Mouse (Mus musculus) retina, embryonic 14.5 days (tissue): ENCODE measurements around the gene Bbx.
A peak's percentile ranks its signal among the peaks of the same experiment; 100 is the strongest.

Experiments used
- DNase-seq: peaks from one replicate; pipeline ENCODE4 v3.0.0-alpha.2; 2015; ENCODE audit warnings: low spot score

Gene Bbx

DNA sequence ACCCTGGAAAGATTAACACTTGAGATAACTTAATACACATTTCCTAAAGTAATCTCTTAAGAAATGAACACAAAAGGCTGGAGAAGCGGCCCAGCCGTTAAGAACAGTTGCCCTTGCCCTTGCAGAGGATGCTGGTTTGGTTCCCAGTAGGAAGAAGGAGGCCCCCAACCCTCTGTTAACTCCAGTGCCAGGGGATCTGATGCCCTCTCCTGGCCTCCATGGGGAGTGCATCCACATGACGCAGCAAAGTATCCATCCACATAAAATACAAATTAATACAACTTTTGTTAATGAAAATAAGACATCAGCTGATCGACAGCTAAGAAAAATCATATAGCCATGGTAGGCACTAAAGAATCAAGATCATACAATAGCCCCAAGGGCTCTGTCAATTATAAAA is 33.6 kb downstream of the Bbx start:
- DNase-seq = peak; percentile 13

DNA sequence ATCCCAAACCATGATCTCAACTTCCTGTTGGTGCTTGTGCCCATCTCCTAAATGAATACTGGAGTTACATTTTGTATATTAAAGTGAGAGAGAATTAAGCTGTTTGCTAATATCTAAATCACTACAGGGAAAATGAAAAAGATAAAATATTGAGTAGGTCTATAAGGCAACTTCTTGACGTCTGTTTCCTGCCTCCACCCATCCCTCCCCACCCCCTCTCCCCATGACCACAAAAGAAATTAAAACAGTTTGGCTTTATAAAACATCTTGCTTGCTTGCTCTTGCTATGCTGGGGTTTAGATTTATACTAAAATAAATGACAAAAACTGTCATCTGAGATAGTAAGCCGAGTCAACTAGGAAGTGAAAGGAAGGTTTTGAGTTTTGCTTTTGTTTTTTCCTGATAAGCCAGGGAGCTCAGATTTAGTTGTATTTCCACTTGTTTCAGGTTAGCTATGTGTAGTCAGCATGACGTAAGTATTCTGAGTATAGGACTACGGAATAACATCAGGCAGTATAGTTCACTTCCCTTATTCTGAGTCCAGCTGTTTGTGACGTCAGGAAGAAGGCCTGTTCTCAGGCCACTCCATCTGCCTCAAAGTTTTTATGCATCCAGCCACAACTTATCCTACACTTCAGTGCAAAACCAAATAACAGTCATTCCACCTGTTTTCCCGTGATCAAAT is 36.1 kb downstream of the Bbx start:
- DNase-seq = no peak

DNA sequence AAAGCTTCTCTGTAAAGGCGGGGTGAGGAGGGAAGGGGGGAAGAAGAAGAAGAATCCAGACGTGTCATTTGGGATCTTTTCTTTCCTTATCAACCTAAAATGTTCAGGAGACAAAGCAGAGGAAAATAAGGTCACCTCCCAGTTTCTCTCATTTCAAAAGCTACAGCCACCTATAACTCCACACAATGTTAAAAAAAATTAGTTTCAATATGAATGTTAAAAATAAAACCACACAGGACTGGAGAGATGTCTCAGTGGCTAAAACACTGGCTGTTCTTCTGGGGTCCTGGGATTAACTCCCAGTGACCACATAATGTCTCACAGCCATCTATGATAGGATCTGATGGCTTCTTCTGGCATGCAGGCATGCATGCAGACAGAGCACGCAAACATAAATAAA is 43.7 kb downstream of the Bbx start:
- no peak for DNase-seq

DNA sequence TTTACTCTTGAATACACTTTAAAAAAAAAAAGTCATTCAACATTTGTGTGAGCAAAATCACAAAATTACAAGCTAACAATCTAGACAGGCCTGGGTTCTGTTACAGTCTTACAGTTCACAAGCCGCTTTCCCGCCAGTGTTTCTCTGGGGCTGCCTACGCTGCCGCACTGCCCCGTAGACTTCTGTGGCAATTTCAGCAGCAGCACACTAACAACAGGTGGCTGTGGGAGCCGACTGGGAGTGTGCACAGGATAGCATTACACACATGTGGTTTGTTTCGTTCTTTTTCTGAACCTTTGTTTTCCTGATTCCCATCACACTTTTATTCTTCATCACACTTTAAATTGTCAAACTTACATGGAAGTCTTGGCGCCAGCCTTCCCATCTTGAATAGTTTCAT is 48.6 kb downstream of the Bbx start:
- DNase-seq = no peak

DNA sequence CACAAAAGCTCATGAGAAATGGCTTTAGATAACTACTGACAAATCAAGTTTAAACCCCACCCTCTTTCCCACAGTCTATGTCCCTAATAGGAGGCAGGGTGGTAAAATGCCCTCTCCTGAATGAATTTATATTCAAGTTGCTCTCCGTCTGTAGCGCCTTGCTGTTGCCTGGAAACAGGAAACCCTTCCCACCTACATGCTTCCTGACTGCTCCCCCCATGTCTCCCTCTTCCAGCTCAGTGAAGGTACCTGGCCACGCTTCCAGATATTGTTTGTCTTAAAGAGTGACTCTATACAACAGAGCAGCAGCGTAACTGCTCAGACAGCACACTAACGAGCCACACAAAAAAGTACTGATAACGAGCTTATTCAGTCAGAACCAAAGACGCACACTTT is 50.8 kb downstream of the Bbx start:
- no peak for DNase-seq

DNA sequence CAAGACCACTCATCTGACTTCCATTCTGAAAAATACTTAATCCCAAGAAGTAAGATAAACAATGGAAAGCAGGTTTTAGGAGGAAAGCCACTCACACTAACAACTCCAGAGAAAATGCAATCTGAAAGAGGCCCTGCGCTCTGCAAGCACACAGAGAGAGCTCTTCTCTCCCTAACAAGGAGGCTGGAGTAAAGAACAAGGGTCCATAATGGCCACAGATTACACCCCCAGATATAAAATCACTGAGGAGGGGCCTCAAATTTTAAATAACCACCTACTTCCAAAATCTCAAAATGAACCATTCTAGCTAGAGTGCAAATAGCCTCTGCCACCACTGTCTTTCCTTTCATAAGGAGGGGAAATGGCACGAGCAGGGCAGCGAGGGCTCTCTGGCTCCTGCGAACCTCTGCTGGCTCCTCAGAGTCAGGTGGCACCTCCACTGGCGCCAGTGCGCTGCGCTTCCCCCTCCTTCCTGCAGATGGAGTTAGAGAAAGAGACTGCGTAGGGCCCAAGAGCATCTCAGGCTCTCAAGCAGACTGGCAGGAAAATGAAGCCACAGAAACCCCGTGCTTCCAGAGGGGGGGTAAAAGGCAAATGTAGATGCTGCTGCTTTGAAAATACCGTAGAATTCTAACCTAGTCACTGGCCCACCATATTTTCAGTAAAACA is 51.4 kb downstream of the Bbx start:
- DNase-seq = peak; percentile 77

DNA sequence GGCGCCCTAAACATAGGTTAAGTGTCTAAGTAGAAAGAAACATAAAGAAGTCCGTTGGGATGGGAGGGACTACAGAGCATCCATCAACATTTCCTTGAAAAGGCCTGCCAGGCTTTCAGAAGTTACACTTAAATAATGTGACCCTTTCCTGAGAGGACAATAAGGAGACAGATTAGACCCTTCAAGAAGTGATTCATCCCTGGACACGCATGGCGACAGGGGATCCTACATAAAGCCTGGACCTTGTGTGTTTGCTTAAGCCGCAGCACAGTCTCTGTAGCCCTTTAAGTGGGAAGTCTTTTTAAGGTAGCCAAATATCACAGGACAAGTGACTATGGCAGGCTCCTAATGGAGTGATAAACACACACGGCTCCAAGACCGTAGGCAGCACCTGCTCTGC is 52.0 kb downstream of the Bbx start:
- DNase-seq = no peak

DNA sequence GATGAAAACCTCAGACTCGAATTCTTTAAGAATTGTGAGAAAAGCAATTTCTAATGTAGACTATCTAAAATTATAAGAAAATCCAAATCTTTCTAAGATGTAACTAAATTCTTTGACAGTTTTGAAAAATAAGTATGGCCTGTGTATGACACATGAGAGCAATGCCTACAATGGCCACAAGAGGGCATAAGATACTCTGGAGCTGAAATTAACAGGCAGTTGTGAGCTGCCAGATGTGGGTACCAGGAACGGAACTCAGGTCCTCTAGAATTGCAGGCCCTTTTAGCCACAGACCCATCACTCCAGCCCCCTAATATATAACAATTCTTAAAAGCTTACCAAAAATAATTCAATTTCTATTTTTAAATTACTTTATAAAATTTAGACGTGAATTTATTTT is 57.6 kb downstream of the Bbx start:
- peak; percentile 56 for DNase-seq

DNA sequence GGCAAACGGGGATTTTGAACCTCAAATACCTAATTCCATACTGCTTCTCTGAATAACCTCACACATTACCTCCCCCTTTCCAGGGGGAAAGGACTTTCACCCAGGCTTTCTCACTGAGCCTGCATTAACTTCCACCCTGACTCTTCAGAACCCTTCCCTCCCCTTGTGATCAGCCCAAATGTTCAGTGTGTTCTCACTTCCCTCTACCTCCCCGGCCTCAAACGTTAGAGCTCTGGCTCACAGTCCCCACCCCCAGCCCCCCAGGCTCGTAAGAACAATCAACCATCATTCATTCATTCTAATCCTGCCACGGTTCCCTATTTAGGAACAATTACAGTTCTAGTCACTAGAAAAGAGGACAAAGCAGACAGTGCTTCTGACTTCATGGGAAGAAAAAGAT is 58.5 kb downstream of the Bbx start:
- no peak for DNase-seq

DNA sequence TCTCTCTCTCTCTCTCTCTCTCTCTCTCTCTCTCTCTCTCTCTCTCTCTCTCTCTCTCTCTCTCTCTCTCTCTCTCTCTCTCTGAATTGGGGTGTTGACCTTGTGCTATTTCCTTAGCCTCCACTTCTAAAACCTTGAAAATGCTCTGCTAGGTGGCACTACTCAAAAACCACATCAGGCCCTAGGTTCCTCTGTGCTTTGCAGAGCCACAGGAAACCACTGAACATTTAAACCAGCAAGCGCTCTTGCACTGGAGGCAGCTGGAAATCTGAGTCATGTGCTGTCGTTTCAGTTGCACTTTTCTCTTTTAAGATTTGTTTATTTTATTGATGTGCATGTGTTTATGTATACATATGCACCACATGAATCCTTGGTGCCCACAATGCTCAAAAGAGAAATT is 59.6 kb downstream of the Bbx start:
- no peak for DNase-seq

DNA sequence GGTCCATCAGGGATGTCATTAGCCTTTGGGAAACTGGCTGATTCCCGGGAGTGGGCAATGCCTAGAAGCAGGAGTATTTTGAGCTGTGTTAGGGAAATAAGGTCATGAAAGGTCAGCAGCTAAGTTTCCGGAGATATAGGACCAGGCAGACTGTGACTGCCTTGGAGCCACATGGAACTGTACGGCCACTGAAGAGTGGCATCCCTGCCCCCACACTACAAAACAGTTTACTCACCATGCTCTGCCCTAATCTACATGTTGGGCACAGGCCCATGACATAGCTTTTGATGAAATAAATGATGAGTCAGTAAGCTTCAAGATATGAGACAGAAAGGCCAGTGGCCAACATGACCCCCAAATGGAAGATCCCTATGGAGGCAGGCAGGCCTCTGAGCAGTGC is 60.7 kb downstream of the Bbx start:
- no peak for DNase-seq

DNA sequence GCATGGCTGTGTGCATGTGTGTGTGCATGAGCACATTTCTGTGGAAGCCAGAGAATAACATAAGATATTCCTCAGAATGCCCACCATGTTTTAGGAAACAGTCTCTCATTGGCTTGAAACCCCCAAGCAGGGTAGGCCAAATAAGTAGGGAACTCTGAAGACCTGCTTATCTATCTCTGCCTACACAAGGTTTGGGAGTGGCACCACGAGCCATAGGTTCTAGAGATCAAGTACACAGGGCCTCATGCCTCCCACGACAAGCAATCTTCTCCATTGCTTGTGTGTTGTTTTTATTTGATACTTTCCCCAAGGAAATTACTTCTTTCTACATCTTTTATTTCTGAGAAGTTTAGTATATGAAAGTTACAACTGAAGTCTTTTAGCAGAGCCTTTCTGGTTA is 61.8 kb downstream of the Bbx start:
- DNase-seq = no peak

DNA sequence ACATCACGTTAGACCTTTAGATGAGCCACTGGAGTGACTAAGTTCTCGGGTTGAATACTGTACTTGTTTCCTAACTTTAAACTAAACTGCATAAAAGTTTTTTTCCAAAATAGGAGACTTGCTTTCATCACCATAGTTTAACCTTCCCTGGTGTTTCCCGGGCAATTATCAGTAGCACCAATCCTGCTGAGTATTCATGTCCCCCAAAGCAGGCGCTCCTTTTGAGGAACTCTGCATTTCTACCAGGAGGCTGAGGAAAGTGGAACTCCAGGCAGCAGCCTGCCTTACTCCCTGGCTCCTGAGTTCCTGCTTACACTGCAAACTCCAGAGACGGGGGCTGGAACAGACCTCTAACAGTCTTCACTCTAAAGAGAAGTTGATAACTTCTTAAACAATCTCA is 65.6 kb downstream of the Bbx start:
- DNase-seq = no peak

DNA sequence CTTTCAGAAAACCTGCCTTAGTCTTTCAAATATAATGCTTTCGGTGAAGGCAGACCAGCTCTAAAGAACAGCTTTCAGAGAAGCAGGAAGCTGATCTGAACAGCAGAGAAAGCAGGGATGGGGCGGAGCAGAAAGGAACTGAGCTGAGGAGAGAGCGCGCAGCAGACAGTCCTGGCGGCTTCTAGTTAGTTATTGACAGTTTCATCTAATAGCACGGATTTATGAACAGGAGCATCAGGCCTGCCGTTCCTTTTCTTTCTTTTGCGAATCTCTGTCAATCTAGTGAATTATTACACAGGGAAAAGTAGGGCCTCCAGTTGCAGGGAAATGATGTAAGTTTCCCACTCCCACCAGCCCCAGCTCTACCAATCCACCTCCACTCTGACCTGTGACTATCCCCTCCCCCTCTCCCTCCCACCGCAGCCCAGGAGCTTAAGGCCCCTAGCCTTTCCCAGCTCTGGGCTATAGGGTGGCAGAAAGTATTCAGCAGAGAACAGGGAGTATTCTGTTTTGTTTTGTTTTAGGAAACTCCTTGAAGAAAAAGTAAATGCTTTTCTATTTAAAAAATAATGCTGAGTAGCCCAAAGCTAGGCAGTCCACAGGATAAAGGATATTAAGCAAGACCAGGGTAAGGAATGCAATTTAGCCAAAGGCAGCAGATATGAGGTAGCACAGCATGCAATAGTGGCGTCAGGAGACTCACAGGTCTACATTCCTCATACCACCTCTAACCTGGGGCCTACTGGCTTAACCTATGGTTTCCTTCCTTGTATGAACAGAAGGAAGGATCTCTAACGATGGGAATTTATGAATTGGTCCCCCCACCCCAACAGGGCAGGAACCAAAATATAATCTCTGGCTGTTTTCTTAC is 67.8 kb downstream of the Bbx start:
- peak; percentile 72 for DNase-seq

DNA sequence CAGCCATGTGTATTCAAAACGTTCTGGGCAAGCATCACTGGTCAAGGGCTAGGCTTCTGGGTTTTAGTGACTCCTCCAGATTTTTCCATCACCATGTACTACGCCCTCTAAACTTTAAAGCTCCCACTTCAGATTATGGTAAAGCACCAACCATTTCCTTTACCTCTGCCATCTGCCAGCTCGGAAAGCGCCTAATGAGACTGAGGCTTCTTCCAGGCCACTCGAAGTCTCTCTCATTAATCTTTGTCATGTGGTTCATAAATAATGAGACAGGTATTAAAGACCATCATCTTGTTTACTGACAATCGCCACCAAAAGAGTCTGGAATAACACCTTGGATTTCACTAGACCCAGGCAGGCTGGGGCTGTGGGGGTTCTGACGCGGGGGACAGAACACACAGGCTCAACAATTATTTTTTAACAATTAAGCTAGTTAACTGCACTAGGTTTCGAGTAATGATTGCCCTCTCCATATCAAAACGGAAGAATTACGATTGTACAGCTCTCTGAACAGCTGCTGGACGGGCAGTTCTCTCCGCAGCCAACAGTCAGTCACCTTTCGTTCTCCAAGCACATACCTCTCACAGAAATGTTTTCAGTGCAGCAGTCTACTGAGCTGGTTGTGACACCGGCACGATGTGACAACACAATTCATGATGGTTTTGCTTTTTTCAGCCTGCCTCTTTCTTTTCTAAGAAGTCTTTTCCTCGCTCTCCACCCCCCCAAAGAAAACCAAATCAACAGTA is 68.6 kb downstream of the Bbx start:
- peak; percentile 43 for DNase-seq

DNA sequence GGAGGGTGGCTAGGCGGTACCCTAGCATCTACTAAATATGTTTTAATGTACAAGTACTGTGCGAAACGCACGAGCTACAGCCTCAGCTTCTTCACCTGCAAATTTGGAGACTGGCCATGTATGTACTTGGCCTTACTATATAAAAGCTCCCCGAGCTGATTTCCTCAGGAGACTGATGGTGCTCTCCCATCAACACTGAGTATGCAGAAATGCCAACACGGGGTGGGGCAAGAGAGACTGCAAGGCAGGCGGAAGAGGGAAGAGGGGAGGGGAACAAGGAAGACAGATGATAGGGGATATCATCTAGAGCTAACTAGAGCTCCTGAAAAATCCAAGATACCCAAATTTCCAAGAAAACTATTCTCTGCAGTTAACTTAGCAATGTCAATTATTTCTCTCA is 71.6 kb downstream of the Bbx start:
- no peak for DNase-seq

DNA sequence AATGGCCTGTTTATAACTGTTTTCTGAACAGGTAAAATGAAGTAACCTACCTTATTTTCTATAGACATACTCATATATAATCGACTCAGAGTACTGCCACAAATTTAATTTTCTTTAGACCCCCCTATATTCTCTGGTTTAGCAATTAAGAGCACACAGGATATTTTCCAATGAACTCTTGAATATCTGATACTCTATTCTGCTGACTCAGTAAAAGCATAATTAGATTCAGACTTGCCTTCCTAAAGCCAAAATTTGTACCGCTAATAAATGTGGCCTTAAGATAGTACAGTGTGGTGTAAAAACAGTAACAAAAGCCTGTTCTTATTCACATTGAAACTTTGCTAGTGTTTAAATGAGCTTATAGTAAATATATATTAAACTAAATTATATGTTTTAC is 102.5 kb downstream of the Bbx start:
- DNase-seq = no peak

DNA sequence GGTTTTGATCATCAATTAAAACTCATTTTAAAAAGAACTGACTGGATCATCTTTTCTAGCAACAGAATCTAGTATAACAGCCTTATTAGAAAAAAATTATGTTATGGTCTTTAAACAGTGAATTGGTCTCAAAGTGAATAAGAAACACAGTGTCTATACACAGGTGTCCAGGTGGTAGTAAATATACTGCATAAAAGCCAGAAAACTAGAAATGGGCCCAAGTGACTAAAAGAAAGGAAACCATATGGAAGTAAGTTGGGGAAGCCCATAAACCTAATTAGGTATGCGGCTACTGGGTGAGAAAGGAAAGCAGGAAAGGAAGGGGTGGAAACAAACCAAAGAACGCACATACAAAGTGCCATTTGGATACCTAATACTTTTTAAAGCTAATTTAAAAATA is 107.4 kb downstream of the Bbx start:
- no peak for DNase-seq

DNA sequence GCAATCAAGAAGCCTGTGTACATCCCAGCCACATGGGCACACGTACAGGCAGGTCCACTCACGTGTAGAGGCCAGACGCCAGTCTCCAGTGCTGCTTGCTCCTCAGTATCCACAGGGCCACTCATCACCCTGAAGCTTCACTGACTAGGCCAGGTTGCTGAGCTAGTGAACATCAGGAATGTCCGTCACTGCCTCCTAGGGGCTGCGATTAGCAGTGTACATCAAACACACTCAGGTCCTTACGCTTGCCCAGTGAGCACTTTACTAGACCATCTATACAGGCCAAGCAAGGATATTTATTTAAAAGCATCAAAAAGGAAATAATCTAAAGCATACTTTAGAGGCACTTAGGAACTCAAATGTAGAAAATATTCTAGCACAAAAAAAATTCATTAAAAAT is 107.9 kb downstream of the Bbx start:
- DNase-seq = no peak

DNA sequence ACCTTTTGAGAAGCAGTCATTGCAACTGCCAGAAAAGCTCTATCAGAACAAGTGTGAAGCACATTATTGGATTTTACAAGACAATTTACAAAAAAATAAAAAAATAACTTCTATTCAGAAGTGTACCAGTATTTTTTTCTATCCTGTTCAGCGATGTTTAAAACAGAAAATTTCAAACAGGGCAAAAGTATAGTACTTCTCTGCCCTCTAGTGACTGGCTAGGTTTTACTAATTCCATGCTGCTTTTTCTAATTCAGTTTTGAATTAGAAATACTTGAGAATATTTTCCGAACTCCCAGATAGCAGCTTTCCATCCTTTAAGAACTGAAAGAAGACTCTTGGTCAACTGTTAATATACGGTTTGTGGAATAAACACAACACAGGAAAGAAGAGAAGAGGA is 110.8 kb downstream of the Bbx start:
- DNase-seq = no peak

DNA sequence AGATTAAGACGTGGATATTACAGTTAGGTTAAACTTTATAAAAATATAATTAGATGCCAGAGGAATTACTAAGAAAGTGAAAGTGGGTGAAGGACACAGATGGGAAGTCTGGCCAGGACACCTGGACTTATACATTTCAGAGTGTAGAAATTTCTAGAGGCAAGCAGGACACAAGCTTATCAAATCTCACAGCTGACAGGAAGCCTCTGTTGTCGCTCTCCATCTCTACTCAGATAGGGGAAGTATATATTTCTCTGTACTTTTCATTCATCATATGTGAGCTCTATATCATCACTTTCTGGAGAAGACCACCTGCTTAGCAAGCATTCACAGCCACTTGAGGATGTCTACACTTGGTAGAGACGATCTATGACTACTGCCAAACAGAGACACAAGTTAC is 113.9 kb downstream of the Bbx start:
- no peak for DNase-seq

DNA sequence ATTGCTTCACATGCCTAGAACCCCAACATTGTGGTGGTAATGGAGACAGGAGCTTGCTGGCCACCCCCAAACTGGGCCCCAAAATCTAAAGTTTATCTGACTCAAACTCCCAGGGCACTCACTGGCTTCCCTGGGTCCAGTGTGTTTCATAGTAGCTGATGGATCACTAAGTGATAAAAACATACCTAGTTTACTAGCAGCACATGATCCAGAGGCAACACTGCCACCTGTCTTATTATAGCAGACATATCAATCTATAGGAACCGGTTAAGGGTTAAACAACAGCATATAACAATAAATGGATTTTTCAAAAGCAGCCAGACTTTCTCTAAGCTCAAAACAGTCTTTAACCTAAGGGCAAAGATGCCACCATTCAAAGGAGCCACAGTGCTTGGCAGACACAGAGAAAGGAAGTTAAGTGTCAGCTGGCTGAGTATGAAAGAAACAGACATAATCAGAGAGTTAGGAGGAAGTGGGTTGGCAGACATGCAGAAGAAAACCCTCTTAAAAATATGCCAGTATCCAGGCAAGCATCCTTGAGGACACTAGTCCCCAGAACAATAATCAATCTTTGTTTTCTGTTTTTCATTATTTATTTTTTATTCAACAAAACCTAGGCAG is 116.7 kb downstream of the Bbx start:
- peak; percentile 12 for DNase-seq
